Mouse (Mus musculus): ENCODE measurements at regions not wholly inside any gene's neighbourhood (a gene's known extent, or its start where the extent isn't known, plus 50 kb on each side); places are given as distances from the start of the nearest gene placed in this dataset.
A peak's percentile ranks its signal among the peaks of the same experiment; 100 is the strongest.

GRCm38 (mm10) chr11:51911481-51911880, 54.0 kb upstream of the Jade2 start:
- no peak for DNase-seq

- DNase-seq = no peak
Observed at GRCm38 (mm10) chr11:51915656-51916032, 51.8 kb upstream of the Cdkn2aipnl start.

DNA sequence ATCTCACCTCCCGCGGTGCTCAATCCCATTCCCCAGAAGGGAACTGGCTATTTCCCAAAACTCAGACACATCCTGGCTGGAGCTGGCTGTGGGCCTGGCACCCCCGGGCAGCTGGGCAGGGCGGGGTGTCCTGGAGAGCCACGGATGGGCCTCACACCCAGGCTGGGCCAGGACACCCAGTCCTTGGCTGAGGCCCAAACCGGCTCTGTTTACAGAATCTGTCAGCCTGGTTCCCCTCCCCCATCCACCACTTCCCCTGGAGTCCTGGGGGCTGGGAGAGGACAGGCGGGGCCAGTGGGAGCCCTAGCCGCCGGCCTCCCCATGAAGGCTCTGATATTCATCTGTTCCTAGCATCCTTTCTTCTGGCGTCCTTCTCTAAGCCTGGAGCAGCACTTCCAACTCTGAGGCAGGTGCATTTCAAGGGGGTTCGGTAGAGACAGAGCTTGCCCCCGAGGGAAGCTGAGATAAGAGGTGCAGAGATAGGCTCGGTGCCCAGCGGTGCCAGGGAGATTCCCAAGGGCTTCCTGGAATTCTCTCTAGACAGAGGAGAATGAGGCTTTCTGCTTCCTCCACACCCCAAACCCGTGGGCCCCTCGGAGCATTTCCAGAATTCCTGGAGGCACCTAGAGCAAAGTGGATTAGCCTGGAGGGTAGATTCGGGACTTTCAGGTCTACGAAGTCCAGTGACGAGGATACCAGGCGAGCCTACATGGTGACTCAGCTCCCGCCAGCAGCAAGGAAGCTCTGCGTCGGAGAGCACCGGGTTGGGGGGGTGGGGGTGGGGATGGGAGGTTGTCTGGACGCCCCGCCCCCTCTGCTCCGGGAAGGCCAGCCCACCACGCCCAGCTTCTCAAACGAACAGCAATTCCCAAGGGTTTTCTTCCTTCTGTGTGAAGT, 51.2 kb upstream of the Cdkn2aipnl start:
- peak; percentile 67 to 70 for DNase-seq
